Mouse (Mus musculus) brain, embryonic 14.5 days (tissue): ENCODE results near the gene Grid1.

Experiments
- CTCF ChIP-seq: fragments of 200-500 bp; IDR thresholded peaks from 2 replicates; pipeline ENCODE4 v1.5.1; 2012; ENCODE audit warnings: inconsistent platforms, mild to moderate bottlenecking, moderate library complexity, borderline replicate concordance; ENCODE audit not compliant: insufficient read depth, insufficient read length; ENCODE audit errors: extremely low read depth
- POLR2A ChIP-seq: fragments of 200-500 bp; IDR thresholded peaks from 2 replicates; pipeline ENCODE4 v1.6.1; 2012; ENCODE audit warnings: mild to moderate bottlenecking, inconsistent platforms, borderline replicate concordance; ENCODE audit not compliant: poor library complexity, insufficient read depth, insufficient read length, severe bottlenecking; ENCODE audit errors: extremely low read depth

- TF ChIP-seq CTCF (no peak), POLR2A (no peak)
Observed at GRCm38 (mm10) chr14:35029626-35030025, 209.7 kb downstream of the Grid1 start.
